Mouse (Mus musculus): Measurements from ENCODE around the gene Dpf1.

DNA sequence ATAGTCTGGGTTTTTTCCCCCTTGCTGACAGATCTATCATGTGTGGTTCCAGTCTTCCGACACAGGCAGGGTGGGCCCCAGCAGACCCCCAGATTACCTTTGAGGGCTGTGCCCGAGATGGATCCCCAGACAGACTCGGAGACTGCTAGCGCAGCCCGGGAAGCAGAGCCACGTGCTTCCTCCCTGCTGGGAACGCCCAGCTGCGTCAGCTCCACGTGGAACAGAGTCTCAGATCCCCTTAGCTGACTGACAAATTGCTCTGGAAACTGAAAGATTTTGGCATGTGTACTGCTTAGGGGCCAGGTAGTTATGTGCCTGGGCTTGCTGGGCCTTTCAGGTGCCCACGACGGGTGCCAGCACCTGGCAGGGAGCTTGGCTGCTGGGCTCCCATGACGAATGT, 38.0 kb downstream of the Dpf1 start:
- no peak for TF ChIP-seq GATA1 (IDR thresholded peaks at IDR 0.05; ENCODE audit: borderline replicate concordance, low read length)
- TF ChIP-seq FLI1 (IDR thresholded peaks at IDR 0.05; ENCODE audit: low read length): no peak

Data from megakaryocyte, embryonic 14.5 days (primary cell).